Mouse (Mus musculus) forebrain, embryonic 13.5 days (tissue): ENCODE data around the gene Osbpl6. TPM values are rescaled to one million over a fixed set of nuclear protein-coding genes. Genes with fewer than 3 reads are reported as not detected.

Experiments
- ATAC-seq: fragments of 200-750 bp; cut with Nextera tagmentation; 2 replicates; pipeline ENCODE4 v1.8.0; 2017
- H3K27ac ChIP-seq: fragments of 300-500 bp; sonication (generic); 2 replicates; pipeline ENCODE4 v1.5.1; 2015; ENCODE audit warnings: inconsistent platforms, mild to moderate bottlenecking, moderate library complexity
- H3K27me3 ChIP-seq: fragments of 300-500 bp; sonication (generic); 2 replicates; pipeline ENCODE4 v1.6.1; 2015; ENCODE audit warnings: mild to moderate bottlenecking, inconsistent platforms
- H3K36me3 ChIP-seq: fragments of 300-500 bp; sonication (generic); 2 replicates; pipeline ENCODE4 v1.6.1; 2015; ENCODE audit warnings: mild to moderate bottlenecking, inconsistent platforms; ENCODE audit not compliant: poor library complexity, severe bottlenecking
- H3K4me1 ChIP-seq: fragments of 300-500 bp; sonication (generic); 2 replicates; pipeline ENCODE4 v1.6.1; 2015; ENCODE audit warnings: inconsistent platforms
- H3K4me2 ChIP-seq: fragments of 300-500 bp; sonication (generic); 2 replicates; pipeline ENCODE4 v1.6.1; 2015; ENCODE audit warnings: inconsistent platforms, mild to moderate bottlenecking, moderate library complexity
- H3K4me3 ChIP-seq: fragments of 300-500 bp; sonication (generic); 2 replicates; pipeline ENCODE4 v1.5.1; 2015; ENCODE audit warnings: mild to moderate bottlenecking, inconsistent platforms
- H3K9ac ChIP-seq: fragments of 300-500 bp; sonication (generic); 2 replicates; pipeline ENCODE4 v1.6.1; 2015; ENCODE audit warnings: mild to moderate bottlenecking, inconsistent platforms
- H3K9me3 ChIP-seq: fragments of 300-500 bp; sonication (generic); replicated peaks from 2 replicates; pipeline ENCODE4 v1.6.1; 2016; ENCODE audit warnings: inconsistent platforms
- WGBS: fragments of 180-500 bp; shearing (Covaris S2); methylation state at CpG from one replicate; pipeline ENCODE4 v1.1.7; 2015; 5-methylcytosine and 5-hydroxymethylcytosine counted together
- polyA plus RNA-seq: library from polyadenylated mRNA; unstranded; fragments of >200 nt; fragmentation: Nextera tagmentation; extraction: Ambion mirVana; gene quantifications from 2 replicates; pipeline ENCODE4 v1.2.1, GENCODE M21; 2015

Osbpl6 gene
- polyA plus RNA-seq, 1 experiment from 2014 or later, result 15.6 TPM

GRCm38 (mm10) chr2:76470391-76470790, 64.1 kb downstream of the Osbpl6 start:
- Histone ChIP-seq H3K27me3 (no peaks in the 10 kb centered on the region), H3K4me1 (no peaks in the 10 kb centered on the region), H3K4me2 (no peak overlapping the region), H3K9me3 (no peaks in the 10 kb centered on the region), H3K9ac (no peak overlapping the region), H3K36me3 (no peaks in the 10 kb centered on the region; the same call in 1 of the 2 replicates), H3K4me3 (no peak overlapping the region), H3K27ac (no peak overlapping the region)
- no peak for ATAC-seq
- WGBS, result 90% methylated on average over 9 of the region's 9 CpGs

DNA sequence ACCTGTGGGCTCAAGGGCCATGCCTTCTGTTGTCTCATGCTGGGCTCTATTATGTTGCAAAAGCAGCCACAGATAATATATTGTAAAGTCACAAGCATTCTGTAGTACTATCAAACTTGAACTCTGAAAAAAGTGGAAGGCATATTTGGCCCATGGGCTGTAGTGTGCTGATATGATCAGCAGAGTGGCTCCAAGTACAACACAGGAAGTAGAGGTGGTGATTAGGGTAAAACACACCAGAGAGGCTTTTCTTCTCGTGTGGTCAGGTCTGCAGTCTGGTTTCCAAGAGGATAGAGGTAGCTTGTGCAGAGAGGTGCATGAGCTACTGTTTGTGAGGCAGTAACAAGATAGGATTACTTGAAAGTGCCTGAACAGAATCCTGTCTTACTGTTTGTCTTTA, 69.5 kb downstream of the Osbpl6 start:
- H3K27me3 ChIP-seq, result no peaks in the 10 kb centered on the region
- no peak overlapping the region for H3K9ac ChIP-seq
- no peak overlapping the region for H3K27ac ChIP-seq
- H3K4me2 ChIP-seq, result no peak overlapping the region
- H3K9me3 ChIP-seq, result no peaks in the 10 kb centered on the region
- no peak overlapping the region for H3K4me3 ChIP-seq
- H3K4me1 ChIP-seq, result no peaks in the 10 kb centered on the region
- no peak for ATAC-seq
- 52% methylated on average over 1 of the region's 1 CpGs for WGBS
- no peaks in the 10 kb centered on the region; the same call in 1 of the 2 replicates for H3K36me3 ChIP-seq

- Histone ChIP-seq H3K9ac (no peak overlapping the region), H3K36me3 (no peaks in the 10 kb centered on the region), H3K27ac (no peak overlapping the region), H3K4me1 (peaks cover 7% of the 10 kb centered on the region), H3K4me3 (no peak overlapping the region), H3K4me2 (no peak overlapping the region), H3K27me3 (no peaks in the 10 kb centered on the region), H3K9me3 (no peaks in the 10 kb centered on the region)
- no peak for ATAC-seq
- 43% methylated on average over 4 of the region's 4 CpGs for WGBS
Measured at GRCm38 (mm10) chr2:76488764-76489163, 82.5 kb downstream of the Osbpl6 start.

- H3K9me3 ChIP-seq, result no peaks in the 10 kb centered on the region
- WGBS, result 92% methylated on average over 8 of the region's 8 CpGs
- H3K36me3 ChIP-seq, result no peaks in the 10 kb centered on the region
- no peak overlapping the region for H3K4me3 ChIP-seq
- H3K4me1 ChIP-seq, result peaks cover 10% of the 10 kb centered on the region
- no peak for ATAC-seq
- H3K9ac ChIP-seq, result no peak overlapping the region
- no peak overlapping the region for H3K4me2 ChIP-seq
- H3K27me3 ChIP-seq, result no peaks in the 10 kb centered on the region
- no peak overlapping the region for H3K27ac ChIP-seq
Measured at GRCm38 (mm10) chr2:76490198-76490597, 83.9 kb downstream of the Osbpl6 start.

DNA sequence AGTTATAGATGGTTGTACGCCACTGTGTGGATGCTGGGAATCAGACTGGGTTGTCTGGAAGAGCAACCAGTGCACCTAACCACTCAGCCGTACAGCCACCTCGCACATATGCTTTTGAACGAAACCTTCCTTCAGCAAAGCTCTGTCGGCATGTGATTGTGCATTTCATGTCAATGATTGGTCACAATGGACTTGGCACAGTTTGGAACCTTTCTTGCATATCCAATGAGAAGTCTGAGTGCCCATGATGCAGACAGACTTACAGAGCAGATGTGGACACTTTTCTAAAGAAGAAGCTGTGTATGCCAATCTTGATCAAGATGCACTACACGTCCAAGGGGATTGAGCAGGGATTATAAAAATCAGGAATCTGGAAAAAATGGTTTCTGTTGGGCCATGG, 85.1 kb downstream of the Osbpl6 start:
- no peaks in the 10 kb centered on the region for H3K36me3 ChIP-seq
- no peak for ATAC-seq
- H3K4me3 ChIP-seq, result no peak overlapping the region
- H3K27ac ChIP-seq, result no peak overlapping the region
- H3K9me3 ChIP-seq, result no peaks in the 10 kb centered on the region
- no peak overlapping the region for H3K9ac ChIP-seq
- H3K4me2 ChIP-seq, result no peak overlapping the region
- peaks cover 10% of the 10 kb centered on the region for H3K4me1 ChIP-seq
- H3K27me3 ChIP-seq, result no peaks in the 10 kb centered on the region
- 82% methylated on average over 6 of the region's 6 CpGs for WGBS

DNA sequence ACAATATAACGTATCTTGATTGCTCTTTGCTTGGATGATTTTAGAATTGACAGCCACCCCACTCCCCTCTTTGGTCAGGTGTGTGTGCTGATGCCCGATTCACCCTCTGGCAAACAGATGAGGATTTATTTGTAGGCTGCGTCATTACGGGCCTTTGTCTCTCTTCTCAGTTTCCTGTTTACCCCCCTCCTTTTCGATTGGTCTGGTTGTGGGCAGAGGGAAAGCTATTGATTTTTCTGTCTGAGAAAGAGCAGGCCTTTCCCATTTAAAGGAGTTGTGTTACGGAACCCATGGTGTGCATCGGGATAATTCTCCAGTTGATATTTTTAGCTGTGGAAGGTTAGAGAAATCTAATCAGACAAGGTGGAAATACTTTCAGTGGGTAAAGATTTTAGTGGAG, 85.9 kb downstream of the Osbpl6 start:
- H3K9ac ChIP-seq, result no peak overlapping the region
- peaks cover 10% of the 10 kb centered on the region for H3K4me1 ChIP-seq
- 82% methylated on average over 7 of the region's 7 CpGs for WGBS
- no peaks in the 10 kb centered on the region for H3K9me3 ChIP-seq
- H3K36me3 ChIP-seq, result no peaks in the 10 kb centered on the region
- H3K4me3 ChIP-seq, result no peak overlapping the region
- H3K4me2 ChIP-seq, result no peak overlapping the region
- no peak overlapping the region for H3K27ac ChIP-seq
- no peak for ATAC-seq
- H3K27me3 ChIP-seq, result no peaks in the 10 kb centered on the region

GRCm38 (mm10) chr2:76496006-76496748, 89.9 kb downstream of the Osbpl6 start:
- H3K27ac ChIP-seq, result no peak overlapping the region
- H3K4me3 ChIP-seq, result no peak overlapping the region
- ATAC-seq, result no peak
- H3K9ac ChIP-seq, result no peak overlapping the region
- 0 out of 2 replicates have a peak, but pooled peaks cover 3% of the 10 kb centered on the region for H3K4me1 ChIP-seq
- WGBS, result 78% methylated on average over 11 of the region's 11 CpGs
- H3K4me2 ChIP-seq, result no peak overlapping the region
- no peaks in the 10 kb centered on the region for H3K27me3 ChIP-seq
- H3K36me3 ChIP-seq, result no peaks in the 10 kb centered on the region
- no peaks in the 10 kb centered on the region for H3K9me3 ChIP-seq

- H3K36me3 ChIP-seq, result no peaks in the 10 kb centered on the region
- 93% methylated on average over 4 of the region's 4 CpGs for WGBS
- no peak overlapping the region for H3K4me2 ChIP-seq
- no peak overlapping the region for H3K4me3 ChIP-seq
- H3K27me3 ChIP-seq, result no peaks in the 10 kb centered on the region
- no peak overlapping the region for H3K27ac ChIP-seq
- H3K4me1 ChIP-seq, result 0 out of 2 replicates have a peak, but pooled peaks cover 3% of the 10 kb centered on the region
- no peak for ATAC-seq
- no peaks in the 10 kb centered on the region for H3K9me3 ChIP-seq
- H3K9ac ChIP-seq, result no peak overlapping the region
Measured at GRCm38 (mm10) chr2:76496749-76497140, 90.4 kb downstream of the Osbpl6 start.

DNA sequence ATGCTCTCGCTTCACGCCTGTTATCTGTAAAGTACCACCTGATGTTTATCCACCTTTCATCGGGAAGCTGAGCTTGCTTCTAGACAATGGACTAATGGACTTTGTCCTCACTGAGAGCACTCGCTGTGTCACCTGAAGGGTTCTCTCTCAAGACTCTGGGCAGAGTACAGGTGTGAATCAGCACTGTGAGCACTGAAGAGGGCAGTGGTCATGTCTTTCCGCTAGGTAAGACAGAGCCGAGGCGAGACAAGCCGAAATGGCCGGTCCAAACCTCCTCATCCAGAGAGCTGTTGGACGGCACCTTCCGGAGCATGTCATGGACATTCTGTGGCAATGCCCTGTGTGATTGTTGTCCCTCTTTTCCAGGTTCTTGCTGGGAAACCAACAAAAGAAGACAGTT, 92.6 kb downstream of the Osbpl6 start:
- Histone ChIP-seq H3K27me3 (no peaks in the 10 kb centered on the region), H3K27ac (no peak overlapping the region), H3K36me3 (no peaks in the 10 kb centered on the region), H3K4me3 (no peak overlapping the region), H3K4me2 (no peak overlapping the region), H3K9me3 (no peaks in the 10 kb centered on the region), H3K4me1 (0 out of 2 replicates have a peak, but pooled peaks cover 3% of the 10 kb centered on the region), H3K9ac (no peak overlapping the region)
- WGBS, result 96% methylated on average over 11 of the region's 11 CpGs
- ATAC-seq, result no peak

- no peaks in the 10 kb centered on the region for H3K27me3 ChIP-seq
- 55% methylated on average over 12 of the region's 12 CpGs for WGBS
- H3K9me3 ChIP-seq, result no peaks in the 10 kb centered on the region
- no peaks in the 10 kb centered on the region for H3K36me3 ChIP-seq
- no peak overlapping the region for H3K4me2 ChIP-seq
- no peak for ATAC-seq
- no peak overlapping the region for H3K4me3 ChIP-seq
- no peak overlapping the region for H3K9ac ChIP-seq
- no peak overlapping the region for H3K27ac ChIP-seq
- no peaks in the 10 kb centered on the region for H3K4me1 ChIP-seq
Measured at GRCm38 (mm10) chr2:76504122-76504839, 98.0 kb downstream of the Osbpl6 start.

- H3K4me2 ChIP-seq, result no peak overlapping the region
- no peak for ATAC-seq
- H3K9me3 ChIP-seq, result no peaks in the 10 kb centered on the region
- H3K4me3 ChIP-seq, result no peak overlapping the region
- no peaks in the 10 kb centered on the region for H3K36me3 ChIP-seq
- H3K27me3 ChIP-seq, result no peaks in the 10 kb centered on the region
- H3K27ac ChIP-seq, result no peak overlapping the region
- H3K9ac ChIP-seq, result no peak overlapping the region
- WGBS, result 89% methylated on average over 2 of the region's 2 CpGs
- no peaks in the 10 kb centered on the region for H3K4me1 ChIP-seq
Measured at GRCm38 (mm10) chr2:76504989-76505388, 98.7 kb downstream of the Osbpl6 start.

- Histone ChIP-seq H3K4me3 (no peak overlapping the region), H3K36me3 (no peaks in the 10 kb centered on the region), H3K4me1 (no peaks in the 10 kb centered on the region), H3K4me2 (no peak overlapping the region), H3K9me3 (no peaks in the 10 kb centered on the region), H3K9ac (no peak overlapping the region), H3K27ac (no peak overlapping the region), H3K27me3 (no peaks in the 10 kb centered on the region)
- ATAC-seq, result no peak
- WGBS, result 88% methylated on average over 8 of the region's 8 CpGs
Measured at GRCm38 (mm10) chr2:76511281-76511721, 105.0 kb downstream of the Osbpl6 start.
